Mouse (Mus musculus) lung, adult 2 months (tissue): ENCODE data around the gene 1700067P10Rik.

Experiments used
- CTCF ChIP-seq: fragments of 200-500 bp; IDR thresholded peaks from 2 replicates; pipeline ENCODE4 v1.5.1; 2011; ENCODE audit warnings: mild to moderate bottlenecking, low read length, control low read depth; ENCODE audit not compliant: insufficient read depth
- POLR2A ChIP-seq: fragments of 200-500 bp; IDR thresholded peaks from 2 replicates; pipeline ENCODE4 v1.6.1; 2011; ENCODE audit warnings: low read depth, mild to moderate bottlenecking, control low read depth, low read length, borderline replicate concordance; ENCODE audit errors: extremely low read depth

DNA sequence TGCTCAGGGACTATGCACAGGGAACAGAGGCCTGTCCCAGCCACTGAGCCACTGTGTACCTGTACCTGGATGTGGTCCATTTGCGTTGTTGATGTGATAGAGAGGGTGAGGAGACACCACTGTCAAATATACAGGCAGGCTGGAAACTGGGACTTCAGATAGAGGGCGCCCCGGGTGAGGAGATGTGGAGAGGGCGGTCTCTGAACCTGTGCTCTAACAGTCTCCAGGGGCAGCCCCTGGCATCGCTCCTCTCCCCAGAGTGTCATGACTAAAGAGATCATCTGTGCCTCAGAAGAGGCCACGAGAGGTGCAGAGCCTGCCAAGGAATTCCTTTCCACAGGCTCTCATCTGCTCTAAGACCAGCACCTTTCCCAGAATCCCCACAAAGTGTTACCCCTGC, 18.7 kb downstream of the 1700067P10Rik start:
- TF ChIP-seq POLR2A (no peak), CTCF (no peak)
